Mouse (Mus musculus): Measurements from ENCODE around the gene Kif23. TPM values are rescaled to one million over a fixed set of nuclear protein-coding genes. Genes with fewer than 3 reads are reported as not detected.

Kif23 gene
- 121 and 123 TPM in 2 replicates for polyA plus RNA-seq (2016; fragmentation: Nextera tagmentation; extraction: Ambion mirVana)

GRCm38 (mm10) chr9:61946623-61947401 is at the start of gene Kif23:
Gene Kif23, minus strand, starts transcription at chr9:61946774.
- WGBS: under 1% methylated on average over 44 of the region's 44 CpGs
- peak; percentile 99 for DNase-seq (ENCODE audit: low spot score)
- H3K9me3 ChIP-seq (replicated peaks): no peaks in the 10 kb centered on the region
- peak within 1 kb of the TSS; percentile 77 for H3K4me3 ChIP-seq
- H3K4me1 ChIP-seq: peaks cover 32% of the 10 kb centered on the region
- peak within 1 kb of the TSS; percentile 92 for H3K27ac ChIP-seq (replicated peaks)
- no peaks in the 10 kb centered on the region for H3K27me3 ChIP-seq (ENCODE audit: low read depth, poor library complexity, severe bottlenecking)
- peaks cover 27% of the 10 kb centered on the region for H3K36me3 ChIP-seq

- no peak overlapping the region for H3K4me3 ChIP-seq
- H3K9me3 ChIP-seq (replicated peaks): no peaks in the 10 kb centered on the region
- peaks cover 17% of the 10 kb centered on the region for H3K4me1 ChIP-seq
- no peaks in the 10 kb centered on the region for H3K27me3 ChIP-seq (ENCODE audit: low read depth, poor library complexity, severe bottlenecking)
- no peak overlapping the region for H3K27ac ChIP-seq (replicated peaks)
- 71% methylated on average over 4 of the region's 4 CpGs for WGBS
- DNase-seq (ENCODE audit: low spot score): no peak
- no peaks in the 10 kb centered on the region for H3K36me3 ChIP-seq
Measured at GRCm38 (mm10) chr9:61991158-61991557, 44.6 kb upstream of the Kif23 start.

- WGBS: 52% methylated on average over 3 of the region's 3 CpGs
- H3K27ac ChIP-seq (replicated peaks): no peak overlapping the region
- H3K9me3 ChIP-seq (replicated peaks): no peaks in the 10 kb centered on the region
- no peaks in the 10 kb centered on the region for H3K27me3 ChIP-seq (ENCODE audit: low read depth, poor library complexity, severe bottlenecking)
- DNase-seq (ENCODE audit: low spot score): no peak
- H3K36me3 ChIP-seq: no peaks in the 10 kb centered on the region
- no peak overlapping the region for H3K4me3 ChIP-seq
- peaks cover 17% of the 10 kb centered on the region for H3K4me1 ChIP-seq
Measured at GRCm38 (mm10) chr9:61990738-61991137, 44.2 kb upstream of the Kif23 start.

GRCm38 (mm10) chr9:61986055-61986454 is 39.5 kb upstream of the Kif23 start:
- H3K4me3 ChIP-seq: no peak overlapping the region
- H3K36me3 ChIP-seq: no peaks in the 10 kb centered on the region
- 86% methylated on average over 7 of the region's 7 CpGs for WGBS
- H3K27me3 ChIP-seq (ENCODE audit: low read depth, poor library complexity, severe bottlenecking): no peaks in the 10 kb centered on the region
- no peaks in the 10 kb centered on the region for H3K9me3 ChIP-seq (replicated peaks)
- no peak overlapping the region for H3K27ac ChIP-seq (replicated peaks)
- peaks cover 11% of the 10 kb centered on the region for H3K4me1 ChIP-seq
- DNase-seq (ENCODE audit: low spot score): no peak

GRCm38 (mm10) chr9:61985183-61985863 is 38.7 kb upstream of the Kif23 start:
- WGBS: 67% methylated on average over 11 of the region's 11 CpGs
- Histone ChIP-seq H3K9me3 (replicated peaks) (no peaks in the 10 kb centered on the region), H3K27me3 (ENCODE audit: low read depth, poor library complexity, severe bottlenecking) (no peaks in the 10 kb centered on the region), H3K4me1 (peaks cover 6% of the 10 kb centered on the region), H3K27ac (replicated peaks) (no peak overlapping the region), H3K4me3 (no peak overlapping the region), H3K36me3 (no peaks in the 10 kb centered on the region)
- DNase-seq (ENCODE audit: low spot score): peak; percentile 47

- no peak overlapping the region for H3K27ac ChIP-seq (replicated peaks)
- 88% methylated on average over 7 of the region's 7 CpGs for WGBS
- H3K9me3 ChIP-seq (replicated peaks): no peaks in the 10 kb centered on the region
- H3K4me3 ChIP-seq: no peak overlapping the region
- DNase-seq (ENCODE audit: low spot score): no peak
- no peaks in the 10 kb centered on the region for H3K36me3 ChIP-seq
- H3K27me3 ChIP-seq (ENCODE audit: low read depth, poor library complexity, severe bottlenecking): no peaks in the 10 kb centered on the region
- H3K4me1 ChIP-seq: no peaks in the 10 kb centered on the region; the same call in 1 of the 2 replicates
Measured at GRCm38 (mm10) chr9:61982940-61983620, 36.5 kb upstream of the Kif23 start.

- Histone ChIP-seq H3K4me1 (no peaks in the 10 kb centered on the region; the same call in 1 of the 2 replicates), H3K36me3 (no peaks in the 10 kb centered on the region), H3K27me3 (ENCODE audit: low read depth, poor library complexity, severe bottlenecking) (no peaks in the 10 kb centered on the region), H3K27ac (replicated peaks) (no peak overlapping the region), H3K4me3 (no peak overlapping the region), H3K9me3 (replicated peaks) (no peaks in the 10 kb centered on the region)
- no peak for DNase-seq (ENCODE audit: low spot score)
- 77% methylated on average over 5 of the region's 5 CpGs for WGBS
Measured at GRCm38 (mm10) chr9:61981876-61982275, 35.3 kb upstream of the Kif23 start.

GRCm38 (mm10) chr9:61979983-61980382 is 33.4 kb upstream of the Kif23 start:
- no peaks in the 10 kb centered on the region for H3K36me3 ChIP-seq
- H3K4me3 ChIP-seq: no peak overlapping the region
- H3K4me1 ChIP-seq: no peaks in the 10 kb centered on the region; the same call in 1 of the 2 replicates
- DNase-seq (ENCODE audit: low spot score): no peak
- 84% methylated on average over 2 of the region's 2 CpGs for WGBS
- H3K9me3 ChIP-seq (replicated peaks): no peaks in the 10 kb centered on the region
- H3K27me3 ChIP-seq (ENCODE audit: low read depth, poor library complexity, severe bottlenecking): no peaks in the 10 kb centered on the region
- H3K27ac ChIP-seq (replicated peaks): no peak overlapping the region

- Histone ChIP-seq H3K4me1 (peaks cover 3% of the 10 kb centered on the region), H3K9me3 (replicated peaks) (no peaks in the 10 kb centered on the region), H3K27me3 (ENCODE audit: low read depth, poor library complexity, severe bottlenecking) (no peaks in the 10 kb centered on the region), H3K36me3 (no peaks in the 10 kb centered on the region), H3K27ac (replicated peaks) (no peak overlapping the region), H3K4me3 (no peak overlapping the region)
- WGBS: 93% methylated on average over 13 of the region's 13 CpGs
- DNase-seq (ENCODE audit: low spot score): no peak
Measured at GRCm38 (mm10) chr9:61977258-61977945, 30.8 kb upstream of the Kif23 start.

GRCm38 (mm10) chr9:61972031-61972430 is 25.5 kb upstream of the Kif23 start:
- DNase-seq (ENCODE audit: low spot score): no peak
- 51% methylated on average over 9 of the region's 9 CpGs for WGBS
- Histone ChIP-seq H3K9me3 (replicated peaks) (no peaks in the 10 kb centered on the region), H3K27me3 (ENCODE audit: low read depth, poor library complexity, severe bottlenecking) (no peaks in the 10 kb centered on the region), H3K4me1 (peaks cover 21% of the 10 kb centered on the region), H3K4me3 (no peak overlapping the region), H3K27ac (replicated peaks) (no peak overlapping the region), H3K36me3 (no peaks in the 10 kb centered on the region)

- no peak for DNase-seq (ENCODE audit: low spot score)
- Histone ChIP-seq H3K9me3 (replicated peaks) (no peaks in the 10 kb centered on the region), H3K36me3 (no peaks in the 10 kb centered on the region), H3K4me3 (no peak overlapping the region), H3K27me3 (ENCODE audit: low read depth, poor library complexity, severe bottlenecking) (no peaks in the 10 kb centered on the region), H3K4me1 (peaks cover 23% of the 10 kb centered on the region), H3K27ac (replicated peaks) (no peak overlapping the region)
- 84% methylated on average over 3 of the region's 3 CpGs for WGBS
Measured at GRCm38 (mm10) chr9:61971045-61971444, 24.5 kb upstream of the Kif23 start.

GRCm38 (mm10) chr9:61967357-61967756 is 20.8 kb upstream of the Kif23 start:
- peaks cover 33% of the 10 kb centered on the region for H3K4me1 ChIP-seq

More at GRCm38 (mm10) chr9:61967357-61967756, 20.8 kb upstream of the Kif23 start:
- Histone ChIP-seq H3K4me3 (no peak overlapping the region), H3K27ac (replicated peaks) (no peak overlapping the region), H3K9me3 (replicated peaks) (no peaks in the 10 kb centered on the region), H3K36me3 (no peaks in the 10 kb centered on the region), H3K27me3 (ENCODE audit: low read depth, poor library complexity, severe bottlenecking) (no peaks in the 10 kb centered on the region)
- DNase-seq (ENCODE audit: low spot score): no peak
- 70% methylated on average over 10 of the region's 10 CpGs for WGBS
